Mouse (Mus musculus): ENCODE data around the gene Zfp989.
"Not testable (repeated sequence)": the region's sequence is repeated elsewhere in the genome, so short reads cannot be mapped to it uniquely, and the experiment has no call there.

Zfp989 gene

DNA sequence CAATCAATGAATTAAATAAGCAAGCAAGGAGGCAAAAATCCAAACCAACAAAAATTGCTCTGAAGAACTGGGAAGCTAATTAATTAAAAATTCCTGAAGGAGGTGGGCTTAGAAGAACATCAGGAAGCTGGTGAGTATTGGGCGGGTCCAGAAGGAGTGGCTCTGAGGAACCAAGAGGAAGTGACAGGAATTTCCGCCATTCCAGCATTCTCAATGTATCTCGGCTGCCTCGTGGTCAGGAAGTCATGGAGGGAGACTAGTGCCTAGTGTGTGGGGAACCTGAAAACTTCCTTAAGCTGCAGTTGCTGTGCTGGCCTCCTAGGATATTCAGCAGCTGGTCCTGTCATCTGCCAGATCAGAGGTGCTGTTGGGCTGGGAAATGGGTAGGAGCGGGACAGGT lies at the start of gene Zfp989:
TSS of gene Zfp989 (plus strand) at position 220 of the 400 bp plus-strand sequence.
- DNase-seq, result not testable (repeated sequence)

GRCm38 (mm10) chr4:146932311-146933082 lies 39.3 kb upstream of the Zfp989 start:
- no peak for DNase-seq

- not testable (repeated sequence) for DNase-seq
These were observed 30.1 kb upstream of the Zfp989 start for GRCm38 (mm10) chr4:146941691-146942090.

- not testable (repeated sequence) for DNase-seq
These were observed 4.8 kb downstream of the Zfp989 start for GRCm38 (mm10) chr4:146976581-146976980.

DNA sequence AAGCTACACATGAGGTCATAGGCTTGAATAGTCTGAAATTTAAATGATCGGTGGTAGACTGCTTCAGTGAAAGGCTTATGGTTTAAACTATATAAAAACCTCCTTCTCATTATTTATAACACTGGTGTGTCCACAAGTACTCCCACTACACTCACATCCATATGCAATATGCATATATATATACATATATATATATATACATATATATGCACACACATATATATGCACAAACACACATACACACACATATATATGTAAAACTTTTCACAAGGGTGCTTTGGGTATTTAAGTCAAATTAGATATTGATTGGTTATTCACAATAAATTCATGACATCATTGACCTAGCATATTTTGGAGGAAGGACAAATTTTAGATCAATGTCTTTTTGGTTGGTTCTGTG lies 46.6 kb downstream of the Zfp989 start:
- DNase-seq, result not testable (repeated sequence)

DNA sequence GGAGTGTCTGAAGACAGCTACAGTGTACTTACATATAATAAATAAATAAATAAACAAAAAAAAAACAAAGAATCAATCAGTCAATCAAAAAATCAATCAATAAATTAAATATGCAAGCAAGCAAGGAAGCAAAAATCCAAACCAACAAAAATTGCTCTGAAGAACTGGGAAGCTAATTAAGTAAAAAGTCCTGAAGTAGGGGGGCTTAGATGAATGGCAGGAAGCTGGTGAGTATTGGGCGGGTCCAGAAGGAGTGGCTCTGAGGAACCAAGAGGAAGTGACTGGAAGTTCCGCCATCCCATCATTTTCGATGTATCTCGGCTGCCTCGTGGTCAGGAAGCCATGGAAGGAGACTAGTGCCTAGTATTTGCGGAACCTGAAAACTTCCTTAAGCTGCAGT lies 49.8 kb downstream of the Zfp989 start, which contains the start of gene Rex2:
TSS of gene Rex2 (plus strand) at position 301 of the 400 bp plus-strand sequence.
- not testable (repeated sequence) for DNase-seq

DNA sequence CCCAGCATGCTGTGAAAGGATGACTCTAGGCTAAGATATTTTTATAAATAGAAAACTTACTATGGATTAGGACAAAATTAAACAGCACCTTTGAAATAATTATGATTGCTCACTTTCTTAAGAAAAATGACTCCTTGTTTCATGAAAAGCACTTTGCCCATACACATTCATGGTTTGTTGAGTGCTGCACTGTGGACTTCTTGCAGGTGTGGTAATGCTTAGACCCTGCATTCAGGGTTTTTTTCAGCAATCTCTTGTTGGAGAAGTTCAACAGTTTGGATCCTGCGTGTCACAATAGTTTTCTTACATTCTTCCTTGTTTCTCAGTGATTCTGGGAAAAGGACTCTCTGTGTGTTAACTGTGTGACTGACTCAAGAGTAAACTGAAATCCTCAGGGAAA lies 54.6 kb downstream of the Zfp989 start:
- not testable (repeated sequence) for DNase-seq

DNA sequence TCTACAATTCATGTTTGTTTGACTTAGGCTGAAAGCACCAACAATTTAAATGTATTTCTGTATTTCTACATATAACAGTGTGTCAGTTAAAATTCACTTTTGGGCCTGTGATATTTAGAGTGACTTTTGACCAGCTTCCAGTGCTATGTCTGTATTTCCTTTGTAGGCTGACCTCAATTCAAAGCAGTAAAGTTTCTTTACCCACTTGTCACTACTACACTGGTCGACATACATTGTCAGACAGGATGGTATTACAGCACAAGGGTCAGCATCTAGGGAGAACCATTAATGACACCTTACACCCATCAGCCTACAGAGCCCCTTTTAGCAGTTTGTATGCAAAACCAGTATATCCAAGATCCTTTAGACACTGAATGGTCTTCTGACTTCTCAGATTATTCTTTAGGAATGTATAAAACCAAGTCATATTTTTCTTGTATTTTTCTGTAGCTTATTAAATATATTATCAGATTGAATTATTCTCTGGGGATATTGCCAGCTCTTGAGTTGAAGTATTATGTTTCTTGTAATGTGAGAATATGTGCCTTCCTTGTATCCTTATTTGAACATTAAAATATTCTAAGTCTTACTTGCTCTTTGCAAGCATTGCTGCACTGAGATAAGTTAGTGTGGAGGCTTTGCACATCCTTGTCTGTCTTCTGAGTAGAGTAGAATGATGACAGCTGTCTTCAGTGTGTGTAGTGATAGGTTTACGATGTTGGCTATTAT lies 59.7 kb downstream of the Zfp989 start:
- not testable (repeated sequence) for DNase-seq
